Mouse (Mus musculus): Measurements from ENCODE around the gene Cep83. TPM values are rescaled to one million over a fixed set of nuclear protein-coding genes. Genes with fewer than 3 reads are reported as not detected.

The Cep83 gene
- total and polyA plus RNA-seq, 2 experiments from 2014 or later = 15.4 to 17.5 TPM

- Histone ChIP-seq H3K4me2 (ENCODE audit: low read depth, low read length) (no peak overlapping the region), H3K9me3 (ENCODE audit: low read length) (no peaks in the 10 kb centered on the region), H3K4me3 (ENCODE audit: low read length) (no peak overlapping the region), H3K9ac (replicated peaks; ENCODE audit: low read length) (no peak overlapping the region), H3K4me1 (ENCODE audit: insufficient read depth, low read length) (no peaks in the 10 kb centered on the region), H3K27ac (no peak overlapping the region), H3K27me3 (ENCODE audit: insufficient read depth, low read length) (no peaks in the 10 kb centered on the region), H3K36me3 (ENCODE audit: insufficient read depth, low read length) (no peaks in the 10 kb centered on the region)
- WGBS = 95% methylated on average over 3 of the region's 3 CpGs
- DNase-seq (ENCODE audit: low spot score) (no peak), ATAC-seq (no peak)
- no peak for TF ChIP-seq CTCF (IDR thresholded peaks at IDR 0.05; ENCODE audit: low read depth)
These were observed 53.0 kb downstream of the Cep83 start for GRCm38 (mm10) chr10:94741459-94741858.

- H3K27ac ChIP-seq = no peak overlapping the region
- no peaks in the 10 kb centered on the region for H3K4me1 ChIP-seq (ENCODE audit: insufficient read depth, low read length)
- H3K9me3 ChIP-seq (ENCODE audit: low read length) = no peaks in the 10 kb centered on the region
- 69% methylated on average over 2 of the region's 2 CpGs for WGBS
- no peak overlapping the region for H3K4me2 ChIP-seq (ENCODE audit: low read depth, low read length)
- no peak overlapping the region for H3K4me3 ChIP-seq (ENCODE audit: low read length)
- H3K9ac ChIP-seq (replicated peaks; ENCODE audit: low read length) = no peak overlapping the region
- ATAC-seq (no peak), DNase-seq (ENCODE audit: low spot score) (no peak)
- no peaks in the 10 kb centered on the region for H3K36me3 ChIP-seq (ENCODE audit: insufficient read depth, low read length)
- no peak for TF ChIP-seq CTCF (IDR thresholded peaks at IDR 0.05; ENCODE audit: low read depth)
- H3K27me3 ChIP-seq (ENCODE audit: insufficient read depth, low read length) = no peaks in the 10 kb centered on the region
These were observed 58.6 kb downstream of the Cep83 start for GRCm38 (mm10) chr10:94747011-94747410.

- 36% methylated on average over 3 of the region's 3 CpGs for WGBS
- TF ChIP-seq CTCF (IDR thresholded peaks at IDR 0.05; ENCODE audit: low read depth) = no peak
- Histone ChIP-seq H3K27me3 (ENCODE audit: insufficient read depth, low read length) (no peaks in the 10 kb centered on the region), H3K9me3 (ENCODE audit: low read length) (no peaks in the 10 kb centered on the region), H3K4me2 (ENCODE audit: low read depth, low read length) (no peak overlapping the region), H3K27ac (no peak overlapping the region), H3K4me3 (ENCODE audit: low read length) (no peak overlapping the region), H3K36me3 (ENCODE audit: insufficient read depth, low read length) (no peaks in the 10 kb centered on the region), H3K4me1 (ENCODE audit: insufficient read depth, low read length) (no peaks in the 10 kb centered on the region), H3K9ac (replicated peaks; ENCODE audit: low read length) (no peak overlapping the region)
- ATAC-seq (no peak), DNase-seq (ENCODE audit: low spot score) (peak; percentile 26)
These were observed 83.0 kb downstream of the Cep83 start for GRCm38 (mm10) chr10:94771496-94771895.

- no peaks in the 10 kb centered on the region for H3K9me3 ChIP-seq (ENCODE audit: low read length)
- 95% methylated on average over 3 of the region's 3 CpGs for WGBS
- no peak overlapping the region for H3K4me2 ChIP-seq (ENCODE audit: low read depth, low read length)
- no peaks in the 10 kb centered on the region for H3K4me1 ChIP-seq (ENCODE audit: insufficient read depth, low read length)
- ATAC-seq (no peak), DNase-seq (ENCODE audit: low spot score) (no peak)
- no peak overlapping the region for H3K27ac ChIP-seq
- H3K27me3 ChIP-seq (ENCODE audit: insufficient read depth, low read length) = no peaks in the 10 kb centered on the region
- no peak overlapping the region for H3K9ac ChIP-seq (replicated peaks; ENCODE audit: low read length)
- TF ChIP-seq CTCF (IDR thresholded peaks at IDR 0.05; ENCODE audit: low read depth) = no peak
- H3K36me3 ChIP-seq (ENCODE audit: insufficient read depth, low read length) = no peaks in the 10 kb centered on the region
- no peak overlapping the region for H3K4me3 ChIP-seq (ENCODE audit: low read length)
These were observed 89.1 kb downstream of the Cep83 start for GRCm38 (mm10) chr10:94777576-94777975.

GRCm38 (mm10) chr10:94779319-94779718, 90.9 kb downstream of the Cep83 start:
- Histone ChIP-seq H3K4me3 (ENCODE audit: low read length) (no peak overlapping the region), H3K9me3 (ENCODE audit: low read length) (no peaks in the 10 kb centered on the region), H3K27me3 (ENCODE audit: insufficient read depth, low read length) (no peaks in the 10 kb centered on the region), H3K27ac (no peak overlapping the region), H3K36me3 (ENCODE audit: insufficient read depth, low read length) (no peaks in the 10 kb centered on the region), H3K9ac (replicated peaks; ENCODE audit: low read length) (no peak overlapping the region), H3K4me2 (ENCODE audit: low read depth, low read length) (no peak overlapping the region), H3K4me1 (ENCODE audit: insufficient read depth, low read length) (no peaks in the 10 kb centered on the region)
- no peak for TF ChIP-seq CTCF (IDR thresholded peaks at IDR 0.05; ENCODE audit: low read depth)
- ATAC-seq = no peak
- DNase-seq (ENCODE audit: low spot score) = no peak
- 94% methylated on average over 4 of the region's 4 CpGs for WGBS

- WGBS = 78% methylated on average over 3 of the region's 3 CpGs
- H3K27me3 ChIP-seq (ENCODE audit: insufficient read depth, low read length) = no peaks in the 10 kb centered on the region
- no peaks in the 10 kb centered on the region for H3K36me3 ChIP-seq (ENCODE audit: insufficient read depth, low read length)
- DNase-seq (ENCODE audit: low spot score) (no peak), ATAC-seq (no peak)
- no peaks in the 10 kb centered on the region for H3K9me3 ChIP-seq (ENCODE audit: low read length)
- H3K27ac ChIP-seq = no peak overlapping the region
- no peak overlapping the region for H3K4me3 ChIP-seq (ENCODE audit: low read length)
- no peak for TF ChIP-seq CTCF (IDR thresholded peaks at IDR 0.05; ENCODE audit: low read depth)
- H3K4me1 ChIP-seq (ENCODE audit: insufficient read depth, low read length) = no peaks in the 10 kb centered on the region
- H3K9ac ChIP-seq (replicated peaks; ENCODE audit: low read length) = no peak overlapping the region
- H3K4me2 ChIP-seq (ENCODE audit: low read depth, low read length) = no peak overlapping the region
These were observed 92.3 kb downstream of the Cep83 start for GRCm38 (mm10) chr10:94780618-94781262.

GRCm38 (mm10) chr10:94789205-94789604, 100.8 kb downstream of the Cep83 start:
- no peaks in the 10 kb centered on the region for H3K4me1 ChIP-seq (ENCODE audit: insufficient read depth, low read length)
- H3K9me3 ChIP-seq (ENCODE audit: low read length) = no peaks in the 10 kb centered on the region
- H3K27me3 ChIP-seq (ENCODE audit: insufficient read depth, low read length) = no peaks in the 10 kb centered on the region
- peaks cover 18% of the 10 kb centered on the region for H3K36me3 ChIP-seq (ENCODE audit: insufficient read depth, low read length)
- peak; percentile 31 for DNase-seq (ENCODE audit: low spot score)
- TF ChIP-seq CTCF (IDR thresholded peaks at IDR 0.05; ENCODE audit: low read depth) = no peak
- H3K27ac ChIP-seq = no peak overlapping the region
- no peak for ATAC-seq
- no peak overlapping the region for H3K4me2 ChIP-seq (ENCODE audit: low read depth, low read length)
- H3K9ac ChIP-seq (replicated peaks; ENCODE audit: low read length) = no peak overlapping the region
- H3K4me3 ChIP-seq (ENCODE audit: low read length) = no peak overlapping the region
- 48% methylated on average over 3 of the region's 3 CpGs for WGBS

Data from hindbrain, postnatal 0 days (tissue).